Mouse (Mus musculus) lung, postnatal 0 days (tissue): ENCODE results near the gene Hip1r. TPM values are rescaled to one million over a fixed set of nuclear protein-coding genes. Genes with fewer than 3 reads are reported as not detected.
A peak's percentile ranks its signal among the peaks of the same experiment; 100 is the strongest.

ENCODE experiments used
- ATAC-seq: fragments of 200-750 bp; cut with Nextera tagmentation; 2 replicates; pipeline ENCODE4 v1.8.0; 2017; ENCODE audit warnings: moderate library complexity
- DNase-seq: peaks from one replicate; pipeline ENCODE4 v3.0.0-alpha.2; 2016; ENCODE audit warnings: low spot score
- H3K27ac ChIP-seq: fragments of 300-500 bp; sonication (generic); 2 replicates; pipeline ENCODE4 v1.5.1; 2014; ENCODE audit warnings: antibody characterized with exemption, mild to moderate bottlenecking, low read length, mixed read lengths
- H3K27me3 ChIP-seq: fragments of 300-500 bp; sonication (generic); replicated peaks from 2 replicates; pipeline ENCODE4 v1.6.1; 2014; ENCODE audit warnings: low read length, mixed read lengths; ENCODE audit not compliant: insufficient read depth
- H3K36me3 ChIP-seq: fragments of 300-500 bp; sonication (generic); 2 replicates; pipeline ENCODE4 v1.6.1; 2014; ENCODE audit warnings: low read length, mixed read lengths; ENCODE audit not compliant: insufficient read depth
- H3K4me1 ChIP-seq: fragments of 300-500 bp; sonication (generic); 2 replicates; pipeline ENCODE4 v1.6.1; 2014; ENCODE audit warnings: antibody characterized with exemption, low read depth, low read length, mixed read lengths; ENCODE audit not compliant: insufficient read depth
- H3K4me2 ChIP-seq: fragments of 300-500 bp; sonication (generic); replicated peaks from 2 replicates; pipeline ENCODE4 v1.6.1; 2014; ENCODE audit warnings: low read depth, mild to moderate bottlenecking, low read length, moderate library complexity, mixed read lengths
- H3K4me3 ChIP-seq: fragments of 300-500 bp; sonication (generic); 2 replicates; pipeline ENCODE4 v1.5.1; 2014; ENCODE audit warnings: low read depth, low read length
- H3K9ac ChIP-seq: fragments of 300-500 bp; sonication (generic); replicated peaks from 2 replicates; pipeline ENCODE4 v1.6.1; 2014; ENCODE audit warnings: low read depth, mild to moderate bottlenecking
- H3K9me3 ChIP-seq: fragments of 300-500 bp; sonication (generic); 2 replicates; pipeline ENCODE4 v1.6.1; 2016; ENCODE audit warnings: low read length, mixed read lengths
- CTCF ChIP-seq: IDR thresholded peaks from 2 replicates; pipeline ENCODE4 v1.5.1; 2016; ENCODE audit warnings: antibody characterized with exemption, mild to moderate bottlenecking
- EP300 ChIP-seq: IDR thresholded peaks from 2 replicates; pipeline ENCODE4 v1.6.1; 2016; ENCODE audit warnings: antibody characterized with exemption, mild to moderate bottlenecking, control low read depth
- WGBS: fragments of 180-500 bp; shearing (Covaris S2); extraction: QIAGEN DNeasy Blood & Tissue Kit; methylation state at CpG from one replicate; pipeline ENCODE4 v1.1.7; 2014; 5-methylcytosine and 5-hydroxymethylcytosine counted together
- polyA plus RNA-seq: library from polyadenylated mRNA; unstranded; fragments of >200 nt; fragmentation: Nextera tagmentation; extraction: Ambion mirVana; gene quantifications from 2 replicates; pipeline ENCODE4 v1.2.1, GENCODE M21; 2015

Gene Hip1r
- polyA plus RNA-seq, 1 experiment from 2014 or later = 20.0 TPM

GRCm38 (mm10) chr5:123985434-123985833 is 12.0 kb downstream of the Hip1r start:
- Histone ChIP-seq H3K36me3 (no peaks in the 10 kb centered on the region), H3K9ac (no peak overlapping the region), H3K4me2 (no peak overlapping the region), H3K27me3 (no peaks in the 10 kb centered on the region), H3K4me3 (no peak overlapping the region), H3K9me3 (no peaks in the 10 kb centered on the region), H3K4me1 (peaks cover 14% of the 10 kb centered on the region), H3K27ac (no peak overlapping the region)
- 74% methylated on average over 9 of the region's 9 CpGs for WGBS
- TF ChIP-seq EP300 (no peak), CTCF (no peak)
- DNase-seq (no peak), ATAC-seq (no peak)

- 27% methylated on average over 2 of the region's 2 CpGs for WGBS
- no peak overlapping the region for H3K9ac ChIP-seq
- no peak overlapping the region for H3K4me3 ChIP-seq
- H3K27ac ChIP-seq = 0 out of 2 replicates have a peak overlapping the region, but pooled peaks have one; percentile 3
- H3K36me3 ChIP-seq = no peaks in the 10 kb centered on the region
- H3K27me3 ChIP-seq = no peaks in the 10 kb centered on the region
- peak; percentile 50 for ATAC-seq
- DNase-seq = no peak
- H3K4me1 ChIP-seq = peaks cover 9% of the 10 kb centered on the region; the same call in 1 of the 2 replicates
- TF ChIP-seq CTCF (no peak), EP300 (no peak)
- H3K4me2 ChIP-seq = no peak overlapping the region
- H3K9me3 ChIP-seq = no peaks in the 10 kb centered on the region
Measured at GRCm38 (mm10) chr5:123986925-123987324, 13.5 kb downstream of the Hip1r start.

GRCm38 (mm10) chr5:123987511-123987910 is 14.1 kb downstream of the Hip1r start:
- H3K9me3 ChIP-seq = no peaks in the 10 kb centered on the region
- 72% methylated on average over 4 of the region's 4 CpGs for WGBS
- H3K4me1 ChIP-seq = peaks cover 15% of the 10 kb centered on the region; the same call in 1 of the 2 replicates
- no peak overlapping the region for H3K4me3 ChIP-seq
- TF ChIP-seq CTCF (no peak), EP300 (no peak)
- H3K27ac ChIP-seq = no peak overlapping the region
- H3K4me2 ChIP-seq = no peak overlapping the region
- H3K36me3 ChIP-seq = no peaks in the 10 kb centered on the region
- H3K27me3 ChIP-seq = no peaks in the 10 kb centered on the region
- H3K9ac ChIP-seq = no peak overlapping the region
- DNase-seq (no peak), ATAC-seq (no peak)

GRCm38 (mm10) chr5:123989941-123990885 is 16.8 kb downstream of the Hip1r start:
- Histone ChIP-seq H3K36me3 (no peaks in the 10 kb centered on the region), H3K9ac (no peak overlapping the region), H3K4me3 (no peak overlapping the region), H3K27ac (peak overlapping the region; percentile 7; the same call in 1 of the 2 replicates), H3K27me3 (no peaks in the 10 kb centered on the region), H3K4me1 (peaks cover 17% of the 10 kb centered on the region; the same call in 1 of the 2 replicates), H3K9me3 (no peaks in the 10 kb centered on the region), H3K4me2 (no peak overlapping the region)
- WGBS = 69% methylated on average over 20 of the region's 20 CpGs
- DNase-seq (peak; percentile 74), ATAC-seq (peak; percentile 42)
- TF ChIP-seq CTCF (no peak), EP300 (no peak)

GRCm38 (mm10) chr5:123991321-123991720 is 17.9 kb downstream of the Hip1r start:
- DNase-seq (no peak), ATAC-seq (no peak)
- Histone ChIP-seq H3K27ac (peak overlapping the region; percentile 60; the same call in 1 of the 2 replicates), H3K9ac (no peak overlapping the region), H3K4me2 (no peak overlapping the region), H3K4me3 (no peak overlapping the region), H3K27me3 (no peaks in the 10 kb centered on the region), H3K9me3 (no peaks in the 10 kb centered on the region), H3K4me1 (peaks cover 17% of the 10 kb centered on the region; the same call in 1 of the 2 replicates), H3K36me3 (no peaks in the 10 kb centered on the region)
- TF ChIP-seq CTCF (no peak), EP300 (no peak)
- 70% methylated on average over 6 of the region's 6 CpGs for WGBS

GRCm38 (mm10) chr5:123992193-123992637 is 18.8 kb downstream of the Hip1r start:
- DNase-seq = peak; percentile 89
- WGBS = 29% methylated on average over 10 of the region's 10 CpGs
- peak overlapping the region; percentile 60 for H3K27ac ChIP-seq
- no peak overlapping the region for H3K4me2 ChIP-seq
- H3K4me3 ChIP-seq = no peak overlapping the region
- peaks cover 17% of the 10 kb centered on the region; the same call in 1 of the 2 replicates for H3K4me1 ChIP-seq
- no peaks in the 10 kb centered on the region for H3K9me3 ChIP-seq
- H3K9ac ChIP-seq = no peak overlapping the region
- no peaks in the 10 kb centered on the region for H3K27me3 ChIP-seq
- no peaks in the 10 kb centered on the region for H3K36me3 ChIP-seq
- TF ChIP-seq CTCF (no peak), EP300 (peak; percentile 50)
- ATAC-seq = peak; percentile 78
